Mouse (Mus musculus) hindlimb bud, embryonic 11.5 days (tissue): ENCODE results near the gene Lyzl4.

ENCODE experiments used
- DNase-seq: peaks from one replicate; pipeline ENCODE4 v3.0.0-alpha.2; 2012; ENCODE audit warnings: low read depth, low spot score; ENCODE audit errors: extremely low spot score

Lyzl4 gene

DNA sequence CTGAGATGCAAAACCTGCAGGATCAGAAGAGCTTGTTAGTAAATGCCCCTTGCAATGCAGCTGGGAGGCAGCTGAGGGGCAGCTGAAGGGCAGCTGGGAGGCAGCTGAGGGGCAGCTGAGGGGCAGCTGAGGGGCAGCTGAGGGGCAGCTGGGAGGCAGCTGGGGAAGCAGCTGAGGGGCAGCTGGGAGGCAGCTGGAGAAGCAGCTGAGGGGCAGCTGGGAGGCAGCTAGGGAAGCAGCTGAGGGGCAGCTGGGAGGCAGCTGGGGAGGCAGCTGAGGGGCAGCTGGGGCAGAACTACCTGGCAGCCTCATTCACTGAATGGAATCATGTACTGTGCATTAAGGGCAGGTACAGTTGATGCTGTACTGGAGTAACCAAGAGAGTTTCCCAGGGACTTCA is 100.4 kb downstream of the Lyzl4 start:
- no peak for DNase-seq

DNA sequence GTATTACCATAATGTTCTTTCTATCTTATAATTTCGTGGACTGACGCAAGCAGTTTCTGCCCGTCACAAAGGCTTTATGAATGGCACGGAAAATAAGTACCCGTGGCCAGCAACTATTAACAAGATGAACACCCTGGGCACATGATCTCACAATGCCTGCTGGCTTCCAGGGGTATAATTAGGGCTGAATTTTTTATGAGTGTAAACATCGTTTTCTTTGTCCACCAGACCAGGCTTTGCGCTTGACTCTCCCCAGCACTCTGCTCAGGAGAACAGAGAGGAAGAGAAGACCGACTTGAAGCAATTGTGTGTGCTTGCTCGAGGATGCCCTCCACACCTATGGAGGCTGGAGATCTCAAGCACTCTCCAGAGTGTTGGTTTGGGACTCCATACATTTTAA is 109.3 kb downstream of the Lyzl4 start:
- no peak for DNase-seq

GRCm38 (mm10) chr9:121528605-121529357 is 113.1 kb downstream of the Lyzl4 start:
- no peak for DNase-seq
